Mouse (Mus musculus) G1E (cell line): Measurements from ENCODE around the gene 2410015M20Rik. TPM values are rescaled to one million over a fixed set of nuclear protein-coding genes. Genes with fewer than 3 reads are reported as not detected.

Experiments
- ATAC-seq: 2 replicates; pipeline ENCODE4 v1.8.0; 2016; ENCODE audit warnings: mild to moderate bottlenecking; ENCODE audit not compliant: insufficient number of reproducible peaks, poor library complexity, low FRiP score, severe bottlenecking; ENCODE audit errors: extremely low read depth
- DNase-seq: peaks from one replicate; pipeline ENCODE4 v3.0.0; 2012; ENCODE audit warnings: low spot score
- H3K27me3 ChIP-seq: 2 replicates; pipeline ENCODE4 v1.6.1; 2012; ENCODE audit warnings: mild to moderate bottlenecking, low read length, inconsistent platforms; ENCODE audit not compliant: insufficient read depth
- H3K36me3 ChIP-seq: replicated peaks from 2 replicates; pipeline ENCODE3; 2012; ENCODE audit warnings: mild to moderate bottlenecking, inconsistent platforms
- H3K4me1 ChIP-seq: 2 replicates; pipeline ENCODE4 v1.6.1; 2012; ENCODE audit warnings: low read depth, low read length, inconsistent platforms, mixed read lengths; ENCODE audit not compliant: insufficient read depth
- H3K4me3 ChIP-seq: 2 replicates; pipeline ENCODE4 v1.5.1; 2012; ENCODE audit warnings: low read depth, mild to moderate bottlenecking, inconsistent platforms, low read length, moderate library complexity, mixed read lengths
- H3K9me3 ChIP-seq: replicated peaks from 2 replicates; pipeline ENCODE4 v1.6.1; 2012; ENCODE audit warnings: inconsistent platforms
- CTCF ChIP-seq: IDR thresholded peaks from 2 replicates; pipeline ENCODE4 v1.5.1; 2012; ENCODE audit warnings: low read depth, low read length, inconsistent platforms, mixed read lengths
- GATA1 ChIP-seq: IDR thresholded peaks from 2 replicates; pipeline ENCODE4 v1.6.1; 2012; ENCODE audit warnings: borderline replicate concordance, low read length, inconsistent platforms, mixed read lengths
- GATA2 ChIP-seq: IDR thresholded peaks from 2 replicates; pipeline ENCODE4 v1.6.1; 2012; ENCODE audit warnings: low read depth, low read length, inconsistent platforms, borderline replicate concordance
- POLR2AphosphoS5 ChIP-seq: IDR thresholded peaks from 2 replicates; pipeline ENCODE4 v1.6.1; 2012; ENCODE audit warnings: low read depth, low read length, inconsistent platforms; ENCODE audit not compliant: insufficient replicate concordance
- TAL1 ChIP-seq: conservative IDR thresholded peaks from 2 replicates; pipeline ENCODE4 v1.6.1; 2012; ENCODE audit warnings: low read depth, low read length, inconsistent platforms, mixed read lengths
- polyA plus RNA-seq: library from polyadenylated mRNA; stranded (reverse); fragments of >175 nt; gene quantifications from 2 replicates; pipeline ENCODE4 v1.2.3, GENCODE M21; 2012
- total RNA-seq, 2 experiments: library from RNA; stranded (forward) in 1 of 2; stranded (reverse) in 1 of 2; fragments of 200-1000 nt in 1 of 2; fragments of >200 nt in 1 of 2; fragmentation: Nextera tagmentation in 1 of 2; gene quantifications; 2 replicates each; pipeline ENCODE4 v1.2.3; 2014 to 2017

The 2410015M20Rik gene
- total RNA-seq (2014; fragmentation: Nextera tagmentation) (42.8 and 61.4 TPM in 2 replicates), total RNA-seq (2017) (101 and 133 TPM in 2 replicates), polyA plus RNA-seq (278 and 377 TPM in 2 replicates)

GRCm38 (mm10) chr17:56609452-56610171 lies at the start of gene 2410015M20Rik:
TSS of gene 2410015M20Rik (minus strand) at chr17:56609771.
- Histone ChIP-seq H3K4me3 (peak within 1 kb of the TSS; percentile 82), H3K36me3 (peaks cover 67% of the 10 kb centered on the region), H3K9me3 (no peaks in the 10 kb centered on the region), H3K4me1 (peaks cover 74% of the 10 kb centered on the region), H3K27me3 (no peaks in the 10 kb centered on the region)
- DNase-seq: peak; percentile 82
- TF ChIP-seq CTCF (no peak), GATA1 (no peak), POLR2AphosphoS5 (no peak; the same call in 1 of the 2 replicates), TAL1 (no peak), GATA2 (no peak)
- ATAC-seq: peak; percentile 77

GRCm38 (mm10) chr17:56656171-56656570 lies 46.6 kb upstream of the 2410015M20Rik start:
- Histone ChIP-seq H3K4me1 (peaks cover 18% of the 10 kb centered on the region), H3K4me3 (no peak overlapping the region), H3K9me3 (no peaks in the 10 kb centered on the region), H3K36me3 (no peaks in the 10 kb centered on the region), H3K27me3 (peaks cover 59% of the 10 kb centered on the region)
- no peak for TF ChIP-seq POLR2AphosphoS5
- TF ChIP-seq TAL1: no peak
- TF ChIP-seq GATA1: no peak
- TF ChIP-seq CTCF: no peak
- no peak for TF ChIP-seq GATA2
- DNase-seq: no peak
- no peak for ATAC-seq

- Histone ChIP-seq H3K4me3 (no peak overlapping the region), H3K9me3 (no peaks in the 10 kb centered on the region), H3K4me1 (peaks cover 12% of the 10 kb centered on the region), H3K36me3 (no peaks in the 10 kb centered on the region), H3K27me3 (peaks cover 54% of the 10 kb centered on the region)
- DNase-seq (no peak), ATAC-seq (no peak)
- TF ChIP-seq CTCF: no peak
- TF ChIP-seq GATA2: no peak
- no peak for TF ChIP-seq POLR2AphosphoS5
- no peak for TF ChIP-seq GATA1
- TF ChIP-seq TAL1: no peak
Measured at GRCm38 (mm10) chr17:56655311-56655710, 45.7 kb upstream of the 2410015M20Rik start.

- TF ChIP-seq TAL1 (no peak), CTCF (no peak), GATA1 (no peak), GATA2 (no peak)
- ATAC-seq (no peak), DNase-seq (no peak)
- H3K27me3 ChIP-seq: peaks cover 54% of the 10 kb centered on the region
- peaks cover 11% of the 10 kb centered on the region for H3K4me1 ChIP-seq
- H3K4me3 ChIP-seq: no peak overlapping the region
- H3K9me3 ChIP-seq: no peaks in the 10 kb centered on the region
- H3K36me3 ChIP-seq: no peaks in the 10 kb centered on the region
Measured at GRCm38 (mm10) chr17:56654771-56655170, 45.2 kb upstream of the 2410015M20Rik start.

GRCm38 (mm10) chr17:56651801-56652200 lies 42.2 kb upstream of the 2410015M20Rik start:
- Histone ChIP-seq H3K27me3 (peaks cover 68% of the 10 kb centered on the region), H3K36me3 (no peaks in the 10 kb centered on the region), H3K4me3 (no peak overlapping the region), H3K4me1 (peaks cover 3% of the 10 kb centered on the region; the same call in 1 of the 2 replicates), H3K9me3 (no peaks in the 10 kb centered on the region)
- DNase-seq (no peak), ATAC-seq (no peak)
- TF ChIP-seq POLR2AphosphoS5 (no peak), GATA2 (no peak), CTCF (no peak), TAL1 (no peak), GATA1 (no peak)

- peaks cover 46% of the 10 kb centered on the region for H3K27me3 ChIP-seq
- DNase-seq (no peak), ATAC-seq (no peak)
- peaks cover 3% of the 10 kb centered on the region; the same call in 1 of the 2 replicates for H3K4me1 ChIP-seq
- H3K4me3 ChIP-seq: no peak overlapping the region
- H3K9me3 ChIP-seq: no peaks in the 10 kb centered on the region
- no peaks in the 10 kb centered on the region for H3K36me3 ChIP-seq
- TF ChIP-seq TAL1 (no peak), POLR2AphosphoS5 (no peak), GATA2 (no peak), CTCF (no peak), GATA1 (no peak)
Measured at GRCm38 (mm10) chr17:56647546-56647945, 38.0 kb upstream of the 2410015M20Rik start.
